Mouse (Mus musculus): ENCODE data around the gene Ankzf1. TPM values are rescaled to one million over a fixed set of nuclear protein-coding genes. Genes with fewer than 3 reads are reported as not detected.

The Ankzf1 gene
- polyA plus RNA-seq, 1 experiment from 2014 or later: 24.6 TPM

DNA sequence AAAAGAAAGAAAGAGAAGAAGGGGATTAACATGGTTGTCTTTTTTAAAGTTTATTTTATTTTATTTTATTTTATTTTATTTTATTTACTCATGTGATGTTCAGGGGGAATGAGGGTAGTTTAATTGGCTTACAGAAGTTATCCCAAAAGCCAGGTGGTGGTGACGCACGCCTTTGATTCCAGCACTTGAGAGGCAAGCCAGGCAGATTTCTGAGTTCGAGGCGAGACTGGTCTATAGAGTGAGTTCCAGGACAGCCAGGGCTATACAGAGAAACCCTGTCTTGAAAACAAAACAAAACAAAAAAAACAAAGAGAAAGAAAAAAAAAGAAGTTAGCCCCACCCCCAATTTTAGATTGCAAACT, 31.7 kb upstream of the Ankzf1 start:
- no peak overlapping the region for H3K9ac ChIP-seq (ENCODE audit: low read length)
- H3K4me1 ChIP-seq (replicated peaks; ENCODE audit: control insufficient read depth, insufficient read depth, low read length): no peaks in the 10 kb centered on the region
- no peak for ATAC-seq (ENCODE audit: low read depth)
- H3K9me3 ChIP-seq (ENCODE audit: control insufficient read depth, low read length): no peaks in the 10 kb centered on the region
- no peaks in the 10 kb centered on the region for H3K36me3 ChIP-seq (ENCODE audit: control insufficient read depth, insufficient read depth, low read length)
- no peak overlapping the region for H3K4me3 ChIP-seq (ENCODE audit: low read length)
- 68% methylated on average over 4 of the region's 4 CpGs for WGBS
- no peak overlapping the region for H3K27ac ChIP-seq (ENCODE audit: low read length)
- no peaks in the 10 kb centered on the region for H3K27me3 ChIP-seq (ENCODE audit: control insufficient read depth, insufficient read depth, low read depth, low read length)
- H3K4me2 ChIP-seq (ENCODE audit: low read depth, low read length): no peak overlapping the region

DNA sequence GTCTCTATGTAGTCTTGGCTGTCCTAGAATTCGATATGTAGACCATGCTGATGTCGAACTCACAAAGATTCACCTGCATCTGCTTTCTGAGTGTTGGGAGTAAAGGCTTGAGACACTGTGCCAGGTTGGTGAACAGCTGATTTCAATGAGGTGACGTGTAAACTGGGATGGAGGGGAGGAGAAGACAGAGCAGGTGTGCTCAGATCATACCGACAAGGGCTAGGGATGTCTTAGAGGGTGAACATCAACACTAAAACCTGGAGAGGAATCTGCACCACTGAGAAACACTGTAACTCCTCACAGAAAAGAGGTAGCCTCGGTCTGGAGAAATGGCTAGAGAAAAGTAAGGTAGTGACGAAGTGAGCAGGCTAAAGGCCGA, 23.9 kb upstream of the Ankzf1 start:
- Histone ChIP-seq H3K4me1 (replicated peaks; ENCODE audit: control insufficient read depth, insufficient read depth, low read length) (peaks cover 10% of the 10 kb centered on the region), H3K4me3 (ENCODE audit: low read length) (peak overlapping the region; percentile 62), H3K27me3 (ENCODE audit: control insufficient read depth, insufficient read depth, low read depth, low read length) (no peaks in the 10 kb centered on the region), H3K4me2 (ENCODE audit: low read depth, low read length) (peak overlapping the region; percentile 71), H3K9me3 (ENCODE audit: control insufficient read depth, low read length) (no peaks in the 10 kb centered on the region), H3K9ac (ENCODE audit: low read length) (peak overlapping the region; percentile 73), H3K36me3 (ENCODE audit: control insufficient read depth, insufficient read depth, low read length) (peaks cover 22% of the 10 kb centered on the region), H3K27ac (ENCODE audit: low read length) (peak overlapping the region; percentile 75)
- WGBS: 5% methylated on average over 7 of the region's 7 CpGs
- peak; percentile 18 for ATAC-seq (ENCODE audit: low read depth)

DNA sequence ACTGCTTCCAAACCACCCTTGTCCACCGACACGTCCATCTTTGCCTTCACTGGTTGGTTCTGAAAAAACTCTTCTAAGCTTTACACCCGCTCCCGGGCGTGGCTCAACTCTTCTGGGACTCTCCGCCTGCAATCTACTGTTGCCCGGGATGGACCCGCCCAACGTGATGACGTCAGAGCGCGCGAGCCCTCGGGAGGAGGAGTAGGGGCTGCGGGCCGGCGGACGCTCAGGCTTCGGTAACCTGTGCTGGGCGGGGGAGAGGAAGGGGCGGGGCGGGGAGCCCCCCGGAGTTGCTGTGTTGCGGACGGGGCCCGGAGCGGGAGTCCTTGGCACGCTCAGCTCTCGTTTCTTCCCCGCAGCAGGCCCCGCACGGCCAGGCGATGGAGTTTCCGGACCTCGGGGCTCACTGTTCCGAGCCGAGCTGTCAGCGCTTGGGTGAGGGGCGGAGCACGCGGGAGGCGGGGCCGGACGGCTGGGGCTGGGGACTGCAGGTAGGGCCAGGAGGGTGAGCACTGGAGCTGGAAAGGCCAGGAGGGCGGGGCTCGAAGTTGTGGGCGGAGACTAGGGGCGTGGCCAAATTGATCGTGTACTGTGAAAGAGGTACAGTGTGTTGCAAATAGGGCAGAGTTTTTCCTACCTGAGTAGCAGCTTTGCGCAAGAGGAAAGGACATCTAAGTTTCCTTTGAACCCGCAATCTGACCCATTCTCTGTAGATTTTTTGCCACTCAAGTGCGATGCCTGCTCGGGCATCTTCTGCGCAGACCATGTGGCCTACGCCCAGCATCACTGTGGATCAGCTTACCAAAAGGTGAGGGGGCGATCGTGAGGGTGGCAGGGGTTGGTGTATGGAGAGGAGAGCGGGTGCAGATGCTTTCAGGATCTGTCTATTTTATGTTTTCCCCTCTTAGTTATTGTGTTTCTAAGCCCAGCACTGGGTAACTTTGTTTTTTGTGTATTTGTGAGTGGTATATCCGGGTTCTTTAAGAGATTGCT, 23.2 kb upstream of the Ankzf1 start, which contains the start of gene Zfand2b:
Gene Zfand2b (plus strand): TSS at position 175 of the 993 bp plus-strand sequence.
- Histone ChIP-seq H3K9me3 (ENCODE audit: control insufficient read depth, low read length) (no peaks in the 10 kb centered on the region), H3K4me3 (ENCODE audit: low read length) (peak within 1 kb of the TSS; percentile 62), H3K4me1 (replicated peaks; ENCODE audit: control insufficient read depth, insufficient read depth, low read length) (peaks cover 10% of the 10 kb centered on the region), H3K27ac (ENCODE audit: low read length) (peak within 1 kb of the TSS; percentile 75), H3K27me3 (ENCODE audit: control insufficient read depth, insufficient read depth, low read depth, low read length) (no peaks in the 10 kb centered on the region), H3K9ac (ENCODE audit: low read length) (peak within 1 kb of the TSS; percentile 73), H3K4me2 (ENCODE audit: low read depth, low read length) (peak within 1 kb of the TSS; percentile 71), H3K36me3 (ENCODE audit: control insufficient read depth, insufficient read depth, low read length) (peaks cover 26% of the 10 kb centered on the region)
- ATAC-seq (ENCODE audit: low read depth): peak; percentile 99
- under 1% methylated on average over 49 of the region's 59 CpGs for WGBS

DNA sequence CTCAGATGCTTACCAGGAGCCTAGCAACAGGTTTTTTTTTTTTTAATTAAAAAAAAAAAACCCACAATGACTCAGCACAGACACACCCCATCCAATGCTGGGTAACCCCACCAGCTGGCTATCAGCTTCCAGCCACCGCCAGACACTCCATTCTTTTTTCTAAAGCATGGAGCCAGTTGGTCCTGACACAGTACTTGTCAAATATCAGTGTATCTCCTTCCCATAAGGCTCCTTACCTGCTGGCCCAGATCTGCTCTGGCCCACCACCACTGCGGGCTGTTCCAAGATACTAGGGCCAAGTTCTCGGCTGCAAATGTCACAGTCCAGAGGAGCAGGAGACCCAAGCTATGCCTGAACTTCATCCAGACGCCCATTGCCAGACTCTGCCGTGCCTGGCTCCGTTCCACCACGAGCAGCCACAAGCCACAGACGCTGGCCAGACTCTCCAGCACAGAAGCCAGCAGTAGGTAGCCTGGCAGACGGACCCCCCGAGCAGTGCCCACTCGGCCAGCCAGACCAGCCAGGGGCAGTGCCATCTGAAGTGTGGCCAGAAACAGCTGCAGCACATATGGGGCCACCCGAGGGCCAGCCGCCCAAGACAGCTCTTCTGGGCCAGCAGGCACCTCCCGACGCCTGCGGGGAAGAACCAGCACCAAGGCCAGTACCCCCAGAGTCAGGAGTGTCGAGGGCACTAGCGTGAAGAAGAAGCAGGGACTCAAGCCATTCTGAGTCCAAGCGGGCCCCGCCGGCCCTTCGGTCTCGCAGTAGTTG, 12.4 kb upstream of the Ankzf1 start:
- peak overlapping the region; percentile 14; the same call in 1 of the 2 replicates for H3K27ac ChIP-seq (ENCODE audit: low read length)

DNA sequence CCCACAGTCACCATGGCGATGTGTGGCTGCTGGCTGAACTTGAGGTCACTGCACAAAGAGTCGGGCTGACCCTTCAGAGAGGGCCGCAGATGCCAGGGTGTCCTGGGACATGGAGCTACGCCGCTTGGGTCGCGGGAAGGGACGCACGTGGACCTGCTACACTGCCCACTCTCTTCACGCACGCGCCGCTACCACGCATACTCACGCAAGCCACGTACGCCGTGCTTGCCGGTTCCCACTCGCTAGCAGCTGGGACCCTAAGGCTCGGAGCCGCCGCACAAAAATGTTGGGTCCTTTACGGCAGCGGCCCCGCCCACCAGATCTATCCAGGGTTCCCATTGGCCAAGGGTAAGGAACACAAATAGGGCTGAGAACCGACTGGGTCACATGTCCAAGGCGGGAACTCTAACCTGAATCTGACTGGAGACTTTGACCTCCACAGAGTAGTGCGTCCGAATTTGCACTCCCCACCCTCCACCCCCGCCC, 11.8 kb upstream of the Ankzf1 start, which contains the start of gene Abcb6:
Gene Abcb6 (minus strand): TSS at position 288 of the 486 bp plus-strand sequence.
- WGBS: under 1% methylated on average over 31 of the region's 31 CpGs
- Histone ChIP-seq H3K9ac (ENCODE audit: low read length) (peak within 1 kb of the TSS; percentile 73), H3K36me3 (ENCODE audit: control insufficient read depth, insufficient read depth, low read length) (peaks cover 18% of the 10 kb centered on the region), H3K9me3 (ENCODE audit: control insufficient read depth, low read length) (0 out of 2 replicates have a peak, but pooled peaks cover 2% of the 10 kb centered on the region), H3K4me2 (ENCODE audit: low read depth, low read length) (peak within 1 kb of the TSS; percentile 97), H3K27ac (ENCODE audit: low read length) (peak within 1 kb of the TSS; percentile 14; the same call in 1 of the 2 replicates), H3K4me1 (replicated peaks; ENCODE audit: control insufficient read depth, insufficient read depth, low read length) (peaks cover 14% of the 10 kb centered on the region), H3K27me3 (ENCODE audit: control insufficient read depth, insufficient read depth, low read depth, low read length) (no peaks in the 10 kb centered on the region), H3K4me3 (ENCODE audit: low read length) (peak within 1 kb of the TSS; percentile 66)
- ATAC-seq (ENCODE audit: low read depth): peak; percentile 92

More for the DNA sequence above, 12.4 kb upstream of the Ankzf1 start:
- peak overlapping the region; percentile 97 for H3K4me2 ChIP-seq (ENCODE audit: low read depth, low read length)
- H3K4me3 ChIP-seq (ENCODE audit: low read length): peak overlapping the region; percentile 66
- H3K36me3 ChIP-seq (ENCODE audit: control insufficient read depth, insufficient read depth, low read length): peaks cover 12% of the 10 kb centered on the region
- peak; percentile 43 for ATAC-seq (ENCODE audit: low read depth)
- peaks cover 14% of the 10 kb centered on the region for H3K4me1 ChIP-seq (replicated peaks; ENCODE audit: control insufficient read depth, insufficient read depth, low read length)
- H3K9me3 ChIP-seq (ENCODE audit: control insufficient read depth, low read length): 0 out of 2 replicates have a peak, but pooled peaks cover 2% of the 10 kb centered on the region
- WGBS: 4% methylated on average over 23 of the region's 23 CpGs
- peak overlapping the region; percentile 73 for H3K9ac ChIP-seq (ENCODE audit: low read length)
- H3K27me3 ChIP-seq (ENCODE audit: control insufficient read depth, insufficient read depth, low read depth, low read length): no peaks in the 10 kb centered on the region

DNA sequence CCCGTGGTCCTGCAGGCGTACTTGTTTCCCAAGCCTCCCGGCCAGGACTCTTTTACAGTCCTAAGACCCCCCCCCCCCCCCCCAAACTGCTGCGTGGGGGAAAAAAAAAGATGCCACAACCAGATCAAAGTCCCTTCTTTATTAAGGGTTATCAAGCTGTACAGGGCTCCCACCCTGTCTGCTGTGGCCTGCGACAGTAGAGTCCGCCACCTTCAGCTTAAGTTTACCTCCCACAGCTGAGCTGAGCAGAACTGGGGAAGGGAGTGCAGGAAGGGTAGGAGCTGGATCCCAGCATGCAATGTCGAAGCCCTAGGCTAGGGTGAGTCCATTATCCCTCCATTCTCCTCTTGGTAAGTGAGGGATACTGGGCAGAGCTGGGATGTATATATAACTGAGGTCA, 11.2 kb upstream of the Ankzf1 start:
- H3K9ac ChIP-seq (ENCODE audit: low read length): peak overlapping the region; percentile 39; the same call in 1 of the 2 replicates

DNA sequence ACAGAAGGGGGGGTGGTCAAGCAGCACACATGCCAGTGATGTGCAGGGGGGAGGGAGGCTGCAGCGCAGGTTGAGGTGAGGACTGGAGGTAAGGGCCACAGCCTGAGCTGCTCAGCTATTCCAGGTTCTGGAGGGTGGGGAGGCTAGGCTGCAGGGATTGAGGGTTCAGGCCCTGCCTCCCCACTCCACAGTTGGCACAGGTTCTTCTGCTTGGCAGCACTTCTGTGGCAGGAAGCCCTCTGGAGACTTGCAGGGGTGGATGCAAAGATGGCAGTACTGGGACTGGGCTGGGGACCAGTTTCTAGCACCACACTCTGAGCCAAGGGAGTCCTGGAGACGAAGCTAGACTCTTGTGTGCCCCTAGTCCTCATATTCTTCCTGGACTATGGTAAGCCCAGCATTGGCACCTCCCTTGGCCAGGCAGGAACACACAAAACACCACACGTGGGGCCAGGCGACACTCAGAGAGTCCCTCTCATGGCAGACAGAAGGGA, 10.5 kb upstream of the Ankzf1 start:
- peaks cover 30% of the 10 kb centered on the region for H3K36me3 ChIP-seq (ENCODE audit: control insufficient read depth, insufficient read depth, low read length)
- peaks cover 14% of the 10 kb centered on the region for H3K4me1 ChIP-seq (replicated peaks; ENCODE audit: control insufficient read depth, insufficient read depth, low read length)
- H3K9me3 ChIP-seq (ENCODE audit: control insufficient read depth, low read length): 0 out of 2 replicates have a peak, but pooled peaks cover 2% of the 10 kb centered on the region

More for the DNA sequence above, 11.2 kb upstream of the Ankzf1 start:
- Histone ChIP-seq H3K4me1 (replicated peaks; ENCODE audit: control insufficient read depth, insufficient read depth, low read length) (peaks cover 14% of the 10 kb centered on the region), H3K4me3 (ENCODE audit: low read length) (peak overlapping the region; percentile 66), H3K27ac (ENCODE audit: low read length) (no peak overlapping the region), H3K36me3 (ENCODE audit: control insufficient read depth, insufficient read depth, low read length) (peaks cover 23% of the 10 kb centered on the region), H3K27me3 (ENCODE audit: control insufficient read depth, insufficient read depth, low read depth, low read length) (no peaks in the 10 kb centered on the region), H3K9me3 (ENCODE audit: control insufficient read depth, low read length) (0 out of 2 replicates have a peak, but pooled peaks cover 2% of the 10 kb centered on the region), H3K4me2 (ENCODE audit: low read depth, low read length) (peak overlapping the region; percentile 97)
- ATAC-seq (ENCODE audit: low read depth): no peak
- 29% methylated on average over 7 of the region's 7 CpGs for WGBS

DNA sequence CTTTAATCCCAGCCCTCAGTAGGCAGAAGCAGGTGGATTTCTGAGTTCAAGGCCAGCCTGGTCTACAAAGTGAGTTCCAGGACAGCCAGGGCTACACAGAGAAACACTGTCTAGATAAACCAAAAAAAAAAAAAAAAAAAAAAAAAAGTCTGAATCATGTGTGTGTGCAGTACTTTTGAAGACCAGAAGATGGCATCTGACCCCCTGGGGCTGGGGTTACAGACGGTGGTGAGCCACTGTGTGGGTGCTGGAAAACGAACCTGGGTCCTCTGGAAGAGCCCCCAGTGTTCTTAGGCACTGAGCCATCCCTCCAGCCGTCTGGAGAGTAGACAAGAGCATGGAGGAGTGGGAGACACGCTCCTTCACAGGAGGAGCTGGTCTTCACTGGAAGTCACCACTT, 9.8 kb upstream of the Ankzf1 start:
- Histone ChIP-seq H3K27ac (ENCODE audit: low read length) (no peak overlapping the region), H3K9me3 (ENCODE audit: control insufficient read depth, low read length) (0 out of 2 replicates have a peak, but pooled peaks cover 2% of the 10 kb centered on the region), H3K9ac (ENCODE audit: low read length) (no peak overlapping the region), H3K4me1 (replicated peaks; ENCODE audit: control insufficient read depth, insufficient read depth, low read length) (peaks cover 14% of the 10 kb centered on the region), H3K27me3 (ENCODE audit: control insufficient read depth, insufficient read depth, low read depth, low read length) (no peaks in the 10 kb centered on the region), H3K36me3 (ENCODE audit: control insufficient read depth, insufficient read depth, low read length) (peaks cover 34% of the 10 kb centered on the region), H3K4me3 (ENCODE audit: low read length) (no peak overlapping the region), H3K4me2 (ENCODE audit: low read depth, low read length) (no peak overlapping the region)
- 64% methylated on average over 4 of the region's 4 CpGs for WGBS
- ATAC-seq (ENCODE audit: low read depth): no peak

More for the DNA sequence above, 10.5 kb upstream of the Ankzf1 start:
- Histone ChIP-seq H3K4me3 (ENCODE audit: low read length) (no peak overlapping the region), H3K27ac (ENCODE audit: low read length) (no peak overlapping the region), H3K27me3 (ENCODE audit: control insufficient read depth, insufficient read depth, low read depth, low read length) (no peaks in the 10 kb centered on the region), H3K4me2 (ENCODE audit: low read depth, low read length) (no peak overlapping the region), H3K9ac (ENCODE audit: low read length) (no peak overlapping the region)
- no peak for ATAC-seq (ENCODE audit: low read depth)
- 65% methylated on average over 4 of the region's 4 CpGs for WGBS

Data from lung, embryonic 16.5 days (tissue).